Mouse (Mus musculus): ENCODE results near the gene Nop58.
"Not testable (repeated sequence)": the region's sequence is repeated elsewhere in the genome, so short reads cannot be mapped to it uniquely, and the experiment has no call there.

Gene Nop58

DNA sequence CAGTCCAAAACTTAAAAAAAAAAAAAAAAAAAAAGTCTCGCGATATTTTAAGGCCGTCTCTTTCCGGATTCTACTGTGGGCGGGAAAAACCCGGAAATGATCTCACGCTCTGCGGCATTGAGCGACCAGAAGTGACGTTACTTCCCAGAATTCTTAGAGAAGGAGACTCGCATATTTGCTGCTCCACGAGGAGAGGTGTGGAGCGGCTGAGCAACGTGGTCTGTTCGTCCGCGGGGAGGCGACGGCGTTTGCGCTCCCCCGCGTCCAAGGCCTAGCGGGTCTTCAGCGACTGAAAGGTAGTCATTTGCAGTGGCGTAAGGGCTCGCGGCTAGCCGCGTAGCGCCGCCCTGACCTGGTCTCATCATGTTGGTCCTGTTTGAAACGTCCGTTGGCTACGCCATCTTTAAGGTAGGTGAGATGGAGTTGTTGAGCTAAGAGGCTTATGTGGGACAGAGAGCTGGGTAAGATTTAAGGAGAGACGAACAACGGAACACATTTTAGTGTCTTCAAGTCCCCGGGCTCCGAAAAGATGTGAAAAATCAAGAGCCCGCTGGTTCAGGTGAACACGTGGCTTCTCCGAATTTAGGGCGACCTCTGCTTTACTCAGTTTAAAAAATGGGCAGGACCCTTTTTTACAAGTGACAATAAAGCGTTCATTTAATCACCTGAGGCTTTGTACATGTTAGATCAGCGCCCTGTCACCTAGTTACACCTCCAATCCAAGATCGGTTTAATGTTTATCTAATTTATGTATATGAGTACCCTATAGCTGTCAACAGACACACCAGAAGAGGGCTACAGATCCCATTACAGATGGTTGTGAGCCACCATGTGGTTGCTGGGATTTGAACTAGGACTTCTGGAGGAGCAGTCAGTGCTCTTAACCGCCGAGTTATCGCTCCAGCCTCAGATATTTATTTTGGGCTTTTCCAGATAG lies at the start of gene Nop58:
Nop58 (plus strand) TSS at position 153 of the 937 bp plus-strand sequence.
- peak; percentile 96 for DNase-seq

DNA sequence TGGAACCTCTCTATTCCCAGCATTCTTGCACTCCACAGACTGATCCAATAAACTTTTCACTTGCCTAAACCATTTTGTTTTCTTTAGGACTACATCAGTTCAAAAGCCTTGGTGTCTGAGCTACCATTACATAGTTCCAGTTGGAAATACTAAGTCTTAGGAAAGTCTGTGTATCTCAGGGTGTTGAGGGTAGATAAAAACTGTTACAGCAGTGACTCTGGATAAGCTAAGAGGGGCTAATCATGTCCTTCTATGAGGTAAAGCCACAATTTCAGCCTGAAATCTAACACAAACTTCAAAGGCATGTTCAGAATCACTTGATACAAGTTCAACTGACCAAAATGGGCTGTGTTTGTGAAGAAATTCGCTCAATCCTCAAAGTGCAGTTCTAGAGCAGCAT lies 48.4 kb upstream of the Nop58 start:
- no peak for DNase-seq

DNA sequence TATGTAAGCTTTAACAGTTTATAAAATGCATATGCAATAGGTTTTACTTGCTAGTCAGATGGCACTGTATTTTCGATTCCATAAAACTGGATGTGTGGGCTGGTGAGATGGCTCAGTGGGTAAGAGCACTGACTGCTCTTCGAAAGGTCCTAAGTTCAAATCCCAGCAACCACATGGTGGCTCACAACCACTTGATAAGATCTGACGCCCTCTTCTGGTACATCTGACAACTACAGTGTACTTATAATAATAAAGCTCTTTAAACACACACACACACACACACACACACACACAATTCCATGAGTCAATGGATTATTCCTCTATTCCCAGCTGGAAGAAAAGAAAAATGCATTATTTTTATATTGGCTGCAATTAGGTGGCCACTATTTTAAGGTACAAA lies 46.4 kb upstream of the Nop58 start:
- no peak for DNase-seq

DNA sequence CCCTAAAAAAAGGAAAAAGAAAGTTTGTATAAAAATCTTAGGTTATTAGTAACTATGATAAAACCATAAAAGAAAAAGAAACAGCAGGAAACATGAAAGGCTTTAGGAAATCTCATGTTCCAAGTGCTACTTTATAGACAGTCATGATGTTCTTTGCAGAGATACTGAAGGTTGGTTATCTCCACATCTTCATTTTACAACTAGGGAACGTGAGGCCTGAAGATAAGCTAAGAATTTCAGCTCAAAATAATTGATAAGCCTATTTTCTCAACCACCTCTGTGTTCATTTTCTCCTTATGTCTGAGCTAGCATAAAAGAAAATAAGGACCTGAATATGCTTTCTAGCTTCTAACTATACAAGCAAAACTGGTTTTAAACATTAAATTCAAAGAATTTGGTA lies 42.3 kb upstream of the Nop58 start:
- DNase-seq: no peak

DNA sequence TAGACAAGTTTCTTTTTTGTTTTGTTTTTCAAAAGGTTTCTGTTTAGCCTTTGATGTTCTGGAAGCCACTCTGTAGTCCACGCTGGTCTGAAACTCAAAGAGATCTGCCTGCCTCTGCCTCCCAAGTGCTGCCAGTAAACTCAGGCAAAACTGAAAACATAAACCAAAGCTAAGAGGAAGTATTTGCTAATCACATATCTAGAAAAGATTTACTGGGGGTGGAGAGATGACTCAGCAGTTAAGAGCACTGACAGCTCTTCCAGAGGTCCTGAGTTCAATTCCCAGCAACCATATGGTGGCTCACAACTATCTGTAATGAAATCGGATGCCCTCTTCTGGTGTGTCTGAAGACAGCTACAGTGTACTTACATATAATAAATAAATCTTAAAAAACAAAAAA lies 38.3 kb upstream of the Nop58 start:
- DNase-seq: not testable (repeated sequence)

DNA sequence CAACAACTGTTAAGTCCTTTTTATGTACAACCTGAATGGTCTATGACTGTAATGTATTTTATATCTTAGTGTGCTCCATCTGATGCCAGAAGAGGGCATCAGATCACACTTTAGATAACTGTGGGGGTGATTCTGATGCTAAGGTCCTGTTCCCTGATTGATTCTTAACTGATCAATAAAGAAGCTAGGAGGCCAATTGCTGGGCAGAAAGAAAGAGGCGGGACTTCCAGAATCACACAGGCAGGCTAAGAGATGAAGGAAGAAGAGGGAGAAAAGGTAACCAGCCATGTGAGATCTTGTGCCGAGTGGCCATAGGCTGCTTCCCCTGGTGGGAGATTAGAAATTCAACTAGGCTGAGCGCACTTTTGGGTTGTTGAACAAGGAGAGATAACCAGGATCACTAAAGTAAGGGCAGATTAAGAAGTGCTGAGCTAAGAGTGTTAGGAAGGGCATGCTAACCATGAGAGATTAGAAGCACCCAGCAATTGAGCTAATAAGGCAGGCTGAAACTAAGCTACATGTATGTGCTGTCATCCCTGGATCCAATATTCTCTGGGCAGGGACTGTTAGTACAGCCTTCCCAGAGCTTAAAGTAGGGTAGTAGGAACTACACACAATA lies 33.5 kb upstream of the Nop58 start:
- DNase-seq: no peak

DNA sequence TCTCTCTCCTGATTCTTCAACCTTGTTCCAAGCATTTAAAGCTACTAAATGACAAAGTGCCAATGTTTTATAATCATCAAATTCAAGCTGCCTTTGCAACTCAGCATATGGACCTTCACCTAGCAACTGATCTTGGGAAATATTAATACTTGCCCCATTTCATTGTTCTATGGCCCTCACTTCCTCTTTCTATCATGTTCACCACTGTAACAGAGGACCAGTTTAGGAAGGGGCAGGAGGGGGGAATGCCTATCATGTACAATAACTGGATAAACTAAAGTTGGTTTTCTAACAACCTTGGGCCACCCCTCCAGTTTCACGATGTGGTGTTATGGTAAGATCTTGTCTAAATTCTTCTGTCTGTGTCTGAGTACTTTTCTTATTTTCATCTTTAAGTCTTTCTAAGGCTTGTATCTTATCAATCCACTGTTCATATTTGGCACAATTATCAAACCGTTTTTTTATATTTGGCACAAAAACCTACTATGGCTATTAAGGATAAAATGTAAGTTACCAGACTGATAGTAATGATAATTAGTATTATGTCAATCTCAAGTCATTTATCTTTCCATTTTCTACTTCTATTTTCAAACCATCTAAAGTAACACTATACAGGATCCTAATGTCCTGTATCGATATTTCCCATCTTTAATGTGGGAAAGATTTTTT lies 31.4 kb upstream of the Nop58 start:
- no peak for DNase-seq

DNA sequence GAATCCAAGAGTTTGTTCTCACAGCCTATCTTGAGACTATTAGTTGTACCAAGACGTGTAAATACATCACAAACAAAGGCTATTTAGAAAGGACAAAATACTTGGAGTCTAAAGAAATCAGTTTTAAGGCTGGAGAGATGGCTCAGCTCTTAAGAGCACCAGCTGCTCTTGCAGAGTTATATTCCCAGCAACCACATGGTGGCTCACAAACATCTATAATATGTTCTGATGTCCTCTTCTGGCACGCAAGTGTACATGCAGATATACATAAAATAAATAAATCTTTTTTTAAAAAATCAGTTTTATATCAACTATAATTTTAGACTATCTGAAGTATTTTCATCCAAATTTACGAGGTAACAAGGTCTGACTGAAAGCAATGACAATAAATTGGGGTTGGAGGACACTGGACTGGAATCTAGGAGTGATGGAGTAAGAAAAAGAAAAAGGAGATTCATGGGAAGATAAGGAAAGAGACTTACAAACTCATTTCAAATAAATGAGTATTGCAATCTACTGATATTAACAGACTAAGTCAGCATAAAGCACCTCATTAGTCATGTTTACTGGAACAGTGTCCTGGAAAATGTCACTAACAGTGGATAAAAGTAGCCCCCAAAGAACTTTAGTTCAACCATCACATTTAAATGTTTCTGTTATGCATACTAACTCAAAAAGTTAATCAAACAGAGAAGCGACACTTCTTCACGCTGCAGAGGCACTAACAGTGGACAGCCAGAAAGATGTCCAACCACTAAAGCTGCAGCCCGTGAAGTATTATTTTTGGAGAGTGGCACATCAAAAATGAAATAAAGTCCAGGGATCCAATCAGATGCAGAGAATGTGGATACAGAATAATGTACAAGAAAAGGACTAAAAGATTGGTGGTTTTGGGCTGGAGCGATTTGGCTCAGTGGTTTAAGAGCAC lies 28.3 kb upstream of the Nop58 start:
- DNase-seq: no peak

DNA sequence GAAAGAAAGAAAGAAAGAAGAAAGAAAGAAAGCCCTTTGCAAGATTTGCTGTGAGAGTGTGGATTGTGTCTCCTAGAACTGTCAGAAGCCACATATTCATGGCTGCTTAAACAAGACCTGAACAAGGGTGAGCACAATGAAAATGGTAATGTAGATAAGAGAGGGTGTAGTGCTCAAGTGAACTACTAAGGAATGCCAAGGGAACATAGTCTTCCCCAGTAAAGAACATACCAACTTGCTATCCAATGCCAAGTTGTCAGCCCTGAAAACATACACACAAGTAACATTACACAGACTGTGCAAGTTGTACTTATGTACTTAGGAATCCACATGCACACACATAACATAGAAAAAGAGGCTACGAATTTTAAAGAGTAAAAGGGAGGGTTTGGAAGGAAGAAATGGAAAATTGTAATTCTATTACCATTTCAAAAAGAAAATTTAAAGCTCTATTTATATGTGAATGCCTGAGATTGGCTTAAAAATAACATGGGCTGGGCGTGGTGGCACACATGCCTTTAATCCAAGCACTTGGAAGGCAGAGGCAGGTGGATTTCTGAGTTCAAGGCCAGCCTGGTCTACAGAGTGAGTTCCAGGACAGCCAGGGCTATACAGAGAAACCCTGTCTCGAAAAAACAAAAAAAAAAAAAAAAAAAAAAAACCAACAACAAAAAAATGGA lies 21.2 kb upstream of the Nop58 start:
- DNase-seq: no peak

DNA sequence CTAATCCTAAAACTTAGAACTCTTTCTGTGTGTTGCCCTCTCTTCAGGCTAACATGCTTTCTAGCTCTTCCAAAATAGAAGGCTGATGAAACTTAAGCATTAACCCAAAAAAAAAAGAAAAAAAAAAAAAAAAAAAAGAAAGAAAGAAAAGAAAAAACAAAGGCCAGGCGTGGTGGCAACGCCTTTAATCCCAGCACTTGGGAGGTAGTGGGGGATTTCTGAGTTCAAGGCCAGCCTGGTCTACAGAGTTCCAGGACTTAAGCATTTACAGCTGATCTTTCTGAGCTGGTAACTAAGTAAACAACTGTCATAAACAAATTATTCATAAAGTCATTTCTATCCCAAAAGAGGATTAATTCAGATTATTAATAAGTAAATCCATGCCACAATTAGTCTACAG lies 15.9 kb upstream of the Nop58 start:
- no peak for DNase-seq

DNA sequence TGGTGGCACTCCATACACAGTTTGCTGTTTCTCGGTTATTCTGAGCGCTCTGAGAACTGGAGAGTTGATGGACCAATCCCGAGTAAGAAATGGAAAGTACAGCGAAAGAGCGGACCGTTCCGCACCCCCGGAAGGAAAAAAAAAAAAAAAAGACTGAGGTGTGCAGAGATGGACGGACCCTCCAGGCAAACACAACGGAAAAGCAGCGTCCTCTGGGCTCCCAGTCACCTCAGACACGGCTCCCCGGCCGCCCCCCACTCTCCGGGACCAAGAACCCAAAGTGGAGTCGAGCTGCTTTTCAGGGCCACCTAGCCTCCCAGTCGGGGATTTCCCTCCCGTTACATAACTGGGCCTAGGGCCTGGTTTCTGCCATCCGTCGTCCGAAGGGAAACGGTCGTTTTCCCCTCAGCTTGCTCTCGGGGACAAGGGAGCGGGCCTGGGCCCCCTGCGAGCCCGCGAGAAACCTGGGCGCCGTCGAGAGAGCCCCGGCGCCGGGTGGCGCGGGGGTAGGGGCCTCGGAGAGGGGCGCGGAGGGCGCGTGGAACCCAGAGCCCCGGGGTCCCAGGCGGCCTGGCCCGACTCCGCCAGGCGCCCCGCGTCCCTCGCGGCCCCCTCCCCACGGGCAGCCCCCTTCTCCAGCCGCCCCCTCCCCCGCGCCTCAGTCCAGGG lies 14.7 kb upstream of the Nop58 start:
- DNase-seq: peak; percentile 48

DNA sequence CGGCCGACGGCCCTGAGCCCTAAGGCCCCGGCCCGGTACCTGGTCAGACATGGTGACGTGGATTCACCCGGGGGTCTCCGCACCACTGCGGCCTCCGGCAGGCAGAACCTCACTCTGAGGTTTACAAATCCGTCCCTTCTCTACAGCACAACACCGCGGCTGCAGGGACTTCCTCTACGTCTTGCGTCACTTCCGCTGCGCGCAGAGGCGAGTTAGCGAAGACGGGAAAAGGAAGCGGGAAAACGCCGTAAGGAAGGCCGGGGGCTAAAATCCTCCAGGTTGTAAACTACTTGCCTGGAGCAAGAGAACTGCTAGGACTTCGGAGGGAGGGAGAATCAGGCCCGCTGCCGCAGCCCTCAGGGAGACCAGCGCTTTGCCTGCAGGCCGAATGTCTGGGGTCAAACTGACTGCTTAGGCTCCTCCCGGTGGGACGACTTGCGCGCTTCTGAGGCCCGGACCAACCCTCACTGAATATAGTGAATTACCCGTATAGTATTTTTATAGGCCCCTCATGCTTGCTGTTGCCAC lies 14.1 kb upstream of the Nop58 start, which contains the start of gene Sumo1:
Sumo1 (minus strand) TSS at position 194 of the 528 bp plus-strand sequence.
- DNase-seq: peak; percentile 89

DNA sequence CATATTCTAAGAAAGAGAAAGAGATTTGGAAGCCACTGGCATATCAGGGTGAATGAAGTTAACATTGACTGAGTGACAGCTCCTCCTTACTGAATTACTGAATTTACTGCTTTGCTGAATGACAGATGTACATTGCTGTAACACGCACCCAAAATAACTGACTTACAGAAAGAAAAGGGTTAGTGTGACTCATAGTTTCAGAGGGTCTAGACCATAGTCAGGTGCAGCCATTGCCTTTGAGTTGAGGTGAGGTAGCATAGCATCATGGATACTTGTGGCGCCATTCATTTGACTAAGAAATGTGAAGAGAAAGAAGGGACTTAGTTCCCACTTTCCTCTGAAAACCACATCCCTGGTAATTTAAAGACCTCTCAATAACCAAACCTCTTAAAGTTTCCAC lies 11.1 kb upstream of the Nop58 start:
- DNase-seq: no peak

DNA sequence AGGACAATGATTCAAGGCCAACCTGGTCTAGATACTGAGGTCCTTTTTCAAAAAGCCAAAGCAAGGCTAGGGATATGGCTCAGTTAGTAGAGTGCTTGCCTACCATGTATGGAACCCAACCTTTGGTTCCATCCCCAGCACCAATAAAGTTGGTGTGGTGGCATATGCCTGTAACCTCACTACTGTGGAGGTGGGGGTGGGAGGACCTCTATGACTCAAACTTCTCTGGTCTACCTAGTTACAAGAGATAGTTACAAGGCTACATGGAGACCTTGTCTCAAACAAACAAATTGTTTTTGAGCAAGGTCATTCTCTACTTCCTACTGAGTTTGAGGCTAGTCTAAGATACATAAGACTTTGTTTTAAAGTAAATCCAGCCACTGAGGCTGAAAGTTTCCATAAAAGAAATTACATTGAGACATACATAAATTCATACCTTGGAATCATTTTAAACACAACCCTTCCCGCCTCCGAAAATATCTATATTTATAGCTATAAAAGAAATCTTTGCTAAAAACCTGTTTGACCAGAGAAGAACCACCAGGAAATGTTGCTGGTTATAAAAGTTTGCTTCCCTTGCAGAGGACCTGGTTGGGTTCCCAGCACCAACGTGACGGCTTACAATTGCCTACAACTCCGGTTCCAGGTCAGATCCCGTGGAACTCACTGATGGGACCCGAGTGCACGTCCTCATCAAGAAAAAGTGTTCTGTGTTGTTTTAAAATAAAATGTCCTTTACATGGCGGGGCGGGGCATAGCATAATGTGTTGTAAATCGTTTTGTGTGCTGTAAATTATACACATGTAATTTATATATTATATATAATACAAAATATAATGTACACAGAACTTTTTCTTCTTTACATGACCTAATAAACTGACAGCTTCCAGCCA lies 599 bp upstream of the Nop58 start:
- no peak for DNase-seq

DNA sequence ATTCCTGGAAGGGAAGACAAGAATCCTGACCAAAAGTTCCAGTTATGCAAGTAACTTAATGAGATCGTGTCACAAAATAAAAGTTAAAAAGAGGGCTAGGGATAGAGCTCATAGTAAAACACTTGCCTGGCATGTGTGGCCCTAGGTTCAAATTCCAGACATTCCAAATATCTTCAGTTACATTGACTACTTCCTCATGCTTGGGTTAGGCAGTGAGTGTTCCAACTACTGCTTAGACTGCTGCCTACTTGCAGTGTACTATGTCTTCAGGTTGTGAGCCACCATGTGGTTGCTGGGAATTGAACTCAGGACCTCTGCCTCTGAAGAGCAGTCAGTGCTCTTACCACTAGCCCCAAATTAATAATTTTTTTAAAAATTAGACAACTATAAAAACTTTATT lies 2.7 kb downstream of the Nop58 start:
- DNase-seq: peak; percentile 50

DNA sequence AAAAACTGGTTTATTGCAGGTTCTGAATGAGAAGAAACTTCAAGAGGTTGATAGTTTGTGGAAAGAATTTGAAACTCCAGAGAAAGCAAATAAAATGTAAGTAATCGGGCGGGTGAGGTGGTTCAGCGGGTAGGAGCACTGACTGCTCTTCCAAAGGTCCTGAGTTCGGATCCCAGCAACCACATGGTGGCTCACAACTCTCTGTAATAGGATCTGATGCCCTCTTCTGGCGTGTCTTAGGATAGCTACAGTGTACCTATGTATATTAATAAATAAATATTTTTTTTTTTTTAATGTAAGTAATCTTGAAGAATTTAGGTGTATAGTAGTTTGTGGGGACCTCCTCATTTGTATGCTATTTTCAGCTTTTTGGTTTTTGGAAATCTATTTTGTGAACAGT lies 5.7 kb downstream of the Nop58 start:
- DNase-seq: no peak

DNA sequence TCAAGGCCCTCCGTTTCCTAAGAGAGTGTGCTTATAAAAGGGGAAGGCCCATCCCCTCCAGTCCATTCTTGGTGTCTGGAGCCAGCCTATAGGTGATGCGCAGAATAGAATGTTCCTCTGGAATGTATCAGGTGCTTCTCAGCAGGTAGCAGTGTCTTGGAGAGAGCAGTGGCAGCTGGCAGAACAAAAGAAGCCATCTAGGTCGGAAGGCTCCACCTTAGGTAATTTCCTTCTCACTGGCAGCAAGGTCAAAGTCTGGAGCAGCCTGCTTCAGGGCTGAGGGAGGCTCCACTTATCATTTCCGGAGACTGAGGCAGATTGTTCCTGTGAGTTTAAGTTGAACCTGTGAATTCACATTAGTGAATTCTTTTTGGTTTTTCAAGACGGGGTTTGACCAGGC lies 13.0 kb downstream of the Nop58 start:
- no peak for DNase-seq

DNA sequence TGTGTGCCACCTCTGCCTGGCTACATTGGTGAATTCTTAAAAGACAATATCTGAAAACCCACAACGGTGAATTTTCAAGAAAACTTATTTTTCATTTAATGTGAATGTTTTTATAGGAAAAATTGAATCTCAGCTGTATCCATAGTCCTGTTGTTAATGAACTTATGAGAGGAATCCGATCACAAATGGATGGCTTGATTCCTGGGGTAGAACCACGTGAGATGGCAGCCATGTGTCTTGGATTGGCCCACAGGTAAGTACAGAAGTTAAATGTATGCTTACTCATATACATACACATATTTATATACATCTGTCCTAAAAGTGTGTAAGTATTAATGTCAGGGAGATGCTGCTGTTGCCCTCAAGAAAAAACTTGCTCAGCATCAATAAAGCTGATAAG lies 13.4 kb downstream of the Nop58 start:
- DNase-seq: no peak

DNA sequence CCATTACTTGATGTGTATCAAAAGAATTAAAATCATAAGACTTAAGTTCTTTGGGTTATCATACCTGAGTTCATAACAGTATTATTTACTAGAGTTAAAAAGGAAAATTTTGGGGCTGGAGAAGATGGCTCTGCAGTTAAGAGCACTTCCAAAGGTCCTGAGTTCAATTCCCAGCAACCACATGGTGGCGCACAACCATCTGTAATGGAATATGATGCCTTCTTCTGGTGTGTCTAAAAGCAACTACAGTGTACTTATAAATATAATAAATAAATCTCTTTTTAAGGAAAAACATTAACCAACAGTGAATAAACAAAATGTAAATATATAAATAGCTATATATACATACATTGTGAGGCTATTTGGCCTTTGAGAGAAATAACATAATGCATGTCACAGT lies 17.0 kb downstream of the Nop58 start:
- DNase-seq: no peak

DNA sequence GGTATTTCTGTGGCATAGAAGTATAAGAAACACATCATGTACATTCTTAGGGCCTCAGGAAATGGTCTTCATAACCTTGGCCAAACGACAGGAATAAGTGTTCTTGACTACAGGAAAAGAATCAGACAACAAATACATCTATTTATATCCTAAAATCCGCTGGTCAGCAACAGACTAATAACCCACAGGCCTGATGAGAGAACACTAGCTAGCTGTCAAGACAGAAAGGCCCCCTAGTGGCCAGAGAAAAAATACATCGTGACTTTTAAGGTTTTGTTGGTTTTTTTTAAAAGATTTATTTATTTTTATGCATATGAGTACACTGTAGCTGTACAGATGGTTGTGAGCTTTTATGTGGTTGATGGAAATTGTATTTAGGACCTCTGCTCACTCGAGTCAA lies 35.1 kb downstream of the Nop58 start:
- DNase-seq: peak; percentile 47

Data from kidney, adult 9 months (tissue).